8 mouse cellular contexts compared by ENCODE assay signal in the genomic region with DNA sequence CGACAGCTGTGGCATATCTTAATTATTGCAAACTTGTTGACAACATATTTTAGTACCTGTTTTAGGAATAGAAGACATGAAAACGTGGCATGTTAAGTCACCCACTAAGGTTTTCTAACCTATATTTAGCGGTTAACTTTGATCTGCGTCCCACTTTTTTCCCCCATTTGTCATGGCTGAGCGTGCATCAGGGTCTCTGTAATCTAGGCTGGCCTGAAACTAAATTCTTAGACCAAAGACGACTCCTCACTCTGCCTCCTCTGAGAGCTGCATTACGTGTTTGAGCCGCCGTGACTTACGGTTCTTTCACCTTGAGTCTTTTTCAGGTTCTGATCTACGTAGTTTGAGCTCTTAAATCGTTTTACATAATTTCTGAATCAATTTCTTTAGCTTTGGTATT. TPM values are rescaled to one million over a fixed set of nuclear protein-coding genes. Genes with fewer than 3 reads are reported as not detected.
DNase-seq lines count a peak whose midpoint lies in the region; ATAC-seq lines count a peak whose summit lies in the region.

No protein-coding gene starts in this region.

- 5% methylated on average over 12 of the region's 12 CpGs for WGBS in hindbrain, embryonic 11.5 days
- 5% methylated on average over 12 of the region's 12 CpGs for WGBS in midbrain, embryonic 10.5 days

- peak overlapping the region; percentile 61 for H3K4me2 ChIP-seq in hindbrain, embryonic 11.5 days (replicated peaks; ENCODE audit: low read depth, low read length)

- ATAC-seq in megakaryocyte, adult 5-6 weeks (ENCODE audit: poor library complexity, severe bottlenecking), result no peak
- ATAC-seq in hindbrain, embryonic 11.5 days (ENCODE audit: low FRiP score), result peak; percentile 66

- 0 out of 2 replicates have a peak overlapping the region, but pooled peaks have one; percentile 14 for H3K27ac ChIP-seq in hindbrain, embryonic 11.5 days (ENCODE audit: low read depth, low read length)
- H3K27ac ChIP-seq in midbrain, embryonic 10.5 days (replicated peaks), result peak overlapping the region; percentile 99

- H3K36me3 ChIP-seq in megakaryocyte, embryonic 14.5 days (replicated peaks; ENCODE audit: low read length), result peaks cover 66% of the 10 kb centered on the region
- peaks cover 8% of the 10 kb centered on the region; the same call in 1 of the 2 replicates for H3K36me3 ChIP-seq in hindbrain, embryonic 11.5 days (ENCODE audit: control insufficient read depth, insufficient read depth, low read length)
- peaks cover 66% of the 10 kb centered on the region for H3K36me3 ChIP-seq in midbrain, embryonic 10.5 days

- no peaks in the 10 kb centered on the region for H3K9me3 ChIP-seq in megakaryocyte, embryonic 14.5 days
- H3K9me3 ChIP-seq in hindbrain, embryonic 11.5 days (ENCODE audit: control insufficient read depth, low read length), result no peaks in the 10 kb centered on the region
- H3K9me3 ChIP-seq in midbrain, embryonic 10.5 days (replicated peaks), result no peaks in the 10 kb centered on the region

- peaks cover 39% of the 10 kb centered on the region for H3K4me1 ChIP-seq in megakaryocyte, embryonic 14.5 days
- 0 out of 2 replicates have a peak, but pooled peaks cover 4% of the 10 kb centered on the region for H3K4me1 ChIP-seq in hindbrain, embryonic 11.5 days (replicated peaks; ENCODE audit: control insufficient read depth, insufficient read depth, low read length)
- peaks cover 23% of the 10 kb centered on the region for H3K4me1 ChIP-seq in midbrain, embryonic 10.5 days

- peak overlapping the region; percentile 58 for H3K9ac ChIP-seq in hindbrain, embryonic 11.5 days (ENCODE audit: low read depth, low read length)

- peak overlapping the region; percentile 96 for H3K4me3 ChIP-seq in megakaryocyte, embryonic 14.5 days (replicated peaks)
- peak overlapping the region; percentile 97 for H3K4me3 ChIP-seq in hindbrain, embryonic 11.5 days (ENCODE audit: low read depth, low read length)
- peak overlapping the region; percentile 87 for H3K4me3 ChIP-seq in midbrain, embryonic 10.5 days

- no peaks in the 10 kb centered on the region for H3K27me3 ChIP-seq in megakaryocyte, embryonic 14.5 days (replicated peaks)
- H3K27me3 ChIP-seq in hindbrain, embryonic 11.5 days (ENCODE audit: control insufficient read depth, insufficient read depth, low read length), result no peaks in the 10 kb centered on the region
- H3K27me3 ChIP-seq in midbrain, embryonic 10.5 days (ENCODE audit: low read depth, poor library complexity, severe bottlenecking), result no peaks in the 10 kb centered on the region

- DNase-seq in c-Kit-positive CD71-positive TER-119-positive erythroid progenitor cells, embryonic 14.5 days (ENCODE audit: low spot score), result peak; percentile 53
- DNase-seq in hindbrain, embryonic 11.5 days (ENCODE audit: low spot score), result peak; percentile 49
- no peak for DNase-seq in midbrain, embryonic 10.5 days (ENCODE audit: low spot score)
- DNase-seq in ovary, postnatal 10 days (ENCODE audit: low spot score), result no peak
- no peak for DNase-seq in yolk sac, embryonic 10.5 days (ENCODE audit: low spot score)
- no peak for DNase-seq in right cerebral cortex, adult 18-20 months

RNA-seq across cellular contexts. Expression of gene Lias, which starts 0.5 kb away (rescaled TPM):
- polyA plus RNA-seq in megakaryocyte, embryonic 14.5 days (2012; ENCODE audit: insufficient read depth, low replicate concordance), result 2.3 TPM in 1 of 2 replicates, not detected in the other
- total RNA-seq in megakaryocyte, adult 5-6 weeks (2015), result 26.8 and 32.6 TPM in 2 replicates
- 26.8 and 29.4 TPM in 2 replicates for total RNA-seq in megakaryocyte, adult 5-6 weeks (2017)
- polyA plus RNA-seq in hindbrain, embryonic 11.5 days (2014; fragmentation: Nextera tagmentation; extraction: Ambion mirVana), result 64.7 and 66.5 TPM in 2 replicates
- 68.0 and 74.1 TPM in 2 replicates for polyA plus RNA-seq in midbrain, embryonic 10.5 days (2016; fragmentation: Nextera tagmentation; extraction: Ambion mirVana)

RNA-seq across cellular contexts. Expression of gene Rpl9, which starts 0.5 kb away (rescaled TPM):
- 11.7 and 69.1 TPM in 2 replicates for polyA plus RNA-seq in megakaryocyte, embryonic 14.5 days (2012; ENCODE audit: insufficient read depth, low replicate concordance)
- 1,765 and 1,894 TPM in 2 replicates for total RNA-seq in megakaryocyte, adult 5-6 weeks (2015)
- total RNA-seq in megakaryocyte, adult 5-6 weeks (2017), result 1,107 and 1,286 TPM in 2 replicates
- 894 and 900 TPM in 2 replicates for polyA plus RNA-seq in hindbrain, embryonic 11.5 days (2014; fragmentation: Nextera tagmentation; extraction: Ambion mirVana)
- 851 and 959 TPM in 2 replicates for polyA plus RNA-seq in midbrain, embryonic 10.5 days (2016; fragmentation: Nextera tagmentation; extraction: Ambion mirVana)

RNA-seq across cellular contexts. Expression of gene Klb, which starts 43.6 kb away (rescaled TPM):
- polyA plus RNA-seq in megakaryocyte, embryonic 14.5 days (2012; ENCODE audit: insufficient read depth, low replicate concordance), result not detected in 2 replicates
- not detected in 2 replicates for total RNA-seq in megakaryocyte, adult 5-6 weeks (2015)
- not detected in 2 replicates for total RNA-seq in megakaryocyte, adult 5-6 weeks (2017)
- 0.11 TPM in 1 of 2 replicates, not detected in the other for polyA plus RNA-seq in hindbrain, embryonic 11.5 days (2014; fragmentation: Nextera tagmentation; extraction: Ambion mirVana)
- polyA plus RNA-seq in midbrain, embryonic 10.5 days (2016; fragmentation: Nextera tagmentation; extraction: Ambion mirVana), result 0.06 TPM in 1 of 2 replicates, not detected in the other

RNA-seq across cellular contexts. Expression of gene Ugdh, which starts 44.0 kb away (rescaled TPM):
- polyA plus RNA-seq in megakaryocyte, embryonic 14.5 days (2012; ENCODE audit: insufficient read depth, low replicate concordance), result 3.2 TPM in 1 of 2 replicates, not detected in the other
- total RNA-seq in megakaryocyte, adult 5-6 weeks (2015), result 87.9 and 92.7 TPM in 2 replicates
- 121 TPM in 2 replicates for total RNA-seq in megakaryocyte, adult 5-6 weeks (2017)
- polyA plus RNA-seq in hindbrain, embryonic 11.5 days (2014; fragmentation: Nextera tagmentation; extraction: Ambion mirVana), result 69.0 and 70.3 TPM in 2 replicates
- polyA plus RNA-seq in midbrain, embryonic 10.5 days (2016; fragmentation: Nextera tagmentation; extraction: Ambion mirVana), result 54.4 and 57.4 TPM in 2 replicates

RNA-seq across cellular contexts. Expression of gene Rfc1, which starts 56.3 kb away (rescaled TPM):
- polyA plus RNA-seq in megakaryocyte, embryonic 14.5 days (2012; ENCODE audit: insufficient read depth, low replicate concordance), result 2.0 TPM in 1 of 2 replicates, not detected in the other
- total RNA-seq in megakaryocyte, adult 5-6 weeks (2015), result 38.5 and 39.7 TPM in 2 replicates
- 77.6 and 92.3 TPM in 2 replicates for total RNA-seq in megakaryocyte, adult 5-6 weeks (2017)
- 81.1 TPM in 2 replicates for polyA plus RNA-seq in hindbrain, embryonic 11.5 days (2014; fragmentation: Nextera tagmentation; extraction: Ambion mirVana)
- 87.3 and 103 TPM in 2 replicates for polyA plus RNA-seq in midbrain, embryonic 10.5 days (2016; fragmentation: Nextera tagmentation; extraction: Ambion mirVana)

Comparison
In these comparisons a context has a peak if more than half of its experiments do, and no peak if none do; other contexts are left out.
1. DNase-seq: peak in c-Kit-positive CD71-positive TER-119-positive erythroid progenitor cells, embryonic 14.5 days (single experiment) and hindbrain, embryonic 11.5 days (single experiment); none in midbrain, embryonic 10.5 days (single experiment), ovary, postnatal 10 days (single experiment), yolk sac, embryonic 10.5 days (single experiment) and right cerebral cortex, adult 18-20 months (single experiment).
2. RNA of gene Lias, which starts 0.5 kb away (polyA plus RNA-seq): 68.0 to 74.1 TPM in midbrain, embryonic 10.5 days and 64.7 to 66.5 TPM in hindbrain, embryonic 11.5 days; 2.3 TPM in megakaryocyte, embryonic 14.5 days; every median in the first group is over 10 times any median in the second.
3. RNA of gene Rpl9, which starts 0.5 kb away (polyA plus RNA-seq): 851 to 959 TPM in midbrain, embryonic 10.5 days and 894 to 900 TPM in hindbrain, embryonic 11.5 days; 11.7 to 69.1 TPM in megakaryocyte, embryonic 14.5 days; every median in the first group is over 10 times any median in the second.
4. Peak in every context shown above with its lines, with median percentiles within 50 percentile points of each other: H3K4me3 ChIP-seq.